Mouse (Mus musculus) forebrain, embryonic 15.5 days (tissue): ENCODE measurements at regions not wholly inside any gene's neighbourhood (a gene's known extent, or its start where the extent isn't known, plus 50 kb on each side); places are given as distances from the start of the nearest gene placed in this dataset.
A peak's percentile ranks its signal among the peaks of the same experiment; 100 is the strongest.

Experiments
- ATAC-seq: fragments of 200-750 bp; cut with Nextera tagmentation; replicated peaks from 2 replicates; pipeline ENCODE4 v1.8.0; 2017; ENCODE audit warnings: mild to moderate bottlenecking, moderate TSS enrichment, moderate library complexity
- H3K27ac ChIP-seq: fragments of 300-500 bp; sonication (generic); replicated peaks from 2 replicates; pipeline ENCODE4 v1.5.1; 2015; ENCODE audit warnings: mild to moderate bottlenecking, inconsistent platforms
- H3K27me3 ChIP-seq: fragments of 300-500 bp; sonication (generic); 2 replicates; pipeline ENCODE4 v1.6.1; 2015; ENCODE audit warnings: inconsistent platforms
- H3K36me3 ChIP-seq: fragments of 300-500 bp; sonication (generic); 2 replicates; pipeline ENCODE4 v1.6.1; 2015; ENCODE audit warnings: mild to moderate bottlenecking, inconsistent platforms
- H3K4me1 ChIP-seq: fragments of 300-500 bp; sonication (generic); 2 replicates; pipeline ENCODE4 v1.6.1; 2015; ENCODE audit warnings: inconsistent platforms
- H3K4me2 ChIP-seq: fragments of 300-500 bp; sonication (generic); replicated peaks from 2 replicates; pipeline ENCODE4 v1.6.1; 2015; ENCODE audit warnings: mild to moderate bottlenecking, inconsistent platforms
- H3K4me3 ChIP-seq: fragments of 300-500 bp; sonication (generic); 2 replicates; pipeline ENCODE4 v1.5.1; 2015; ENCODE audit warnings: mild to moderate bottlenecking, inconsistent platforms
- H3K9ac ChIP-seq: fragments of 300-500 bp; sonication (generic); replicated peaks from 2 replicates; pipeline ENCODE4 v1.6.1; 2015; ENCODE audit warnings: mild to moderate bottlenecking, inconsistent platforms
- H3K9me3 ChIP-seq: fragments of 300-500 bp; sonication (generic); 2 replicates; pipeline ENCODE4 v1.6.1; 2016; ENCODE audit warnings: inconsistent platforms
- WGBS: fragments of 180-500 bp; shearing (Covaris S2); methylation state at CpG from one replicate; pipeline ENCODE4 v1.1.7; 2015; ENCODE audit warnings: mixed read lengths; 5-methylcytosine and 5-hydroxymethylcytosine counted together

GRCm38 (mm10) chr6:9685182-9685581 lies 737.0 kb downstream of the Nxph1 start:
- Histone ChIP-seq H3K4me3 (no peak overlapping the region), H3K9ac (no peak overlapping the region), H3K4me1 (no peaks in the 10 kb centered on the region), H3K36me3 (no peaks in the 10 kb centered on the region), H3K9me3 (no peaks in the 10 kb centered on the region), H3K27me3 (no peaks in the 10 kb centered on the region), H3K27ac (no peak overlapping the region), H3K4me2 (no peak overlapping the region)
- no peak for ATAC-seq

GRCm38 (mm10) chr6:9693714-9694113 lies 745.5 kb downstream of the Nxph1 start:
- H3K4me1 ChIP-seq: peaks cover 3% of the 10 kb centered on the region; the same call in 1 of the 2 replicates
- WGBS: 0% methylated on average over 1 of the region's 1 CpGs

GRCm38 (mm10) chr6:9697698-9698097 lies 749.5 kb downstream of the Nxph1 start:
- no peaks in the 10 kb centered on the region for H3K9me3 ChIP-seq
- H3K27me3 ChIP-seq: no peaks in the 10 kb centered on the region
- no peak overlapping the region for H3K9ac ChIP-seq
- H3K4me2 ChIP-seq: no peak overlapping the region
- no peak for ATAC-seq
- H3K4me1 ChIP-seq: peaks cover 3% of the 10 kb centered on the region; the same call in 1 of the 2 replicates
- H3K36me3 ChIP-seq: no peaks in the 10 kb centered on the region
- no peak overlapping the region for H3K27ac ChIP-seq
- WGBS: 26% methylated on average over 1 of the region's 1 CpGs
- no peak overlapping the region for H3K4me3 ChIP-seq

More at GRCm38 (mm10) chr6:9693714-9694113, 745.5 kb downstream of the Nxph1 start:
- no peaks in the 10 kb centered on the region for H3K36me3 ChIP-seq
- no peaks in the 10 kb centered on the region for H3K9me3 ChIP-seq
- no peak overlapping the region for H3K9ac ChIP-seq
- no peaks in the 10 kb centered on the region for H3K27me3 ChIP-seq
- no peak overlapping the region for H3K27ac ChIP-seq
- H3K4me2 ChIP-seq: no peak overlapping the region
- ATAC-seq: 0 out of 2 replicates have a peak, but pooled peaks have one; percentile 29
- no peak overlapping the region for H3K4me3 ChIP-seq

GRCm38 (mm10) chr6:9698193-9698592 lies 750.0 kb downstream of the Nxph1 start:
- ATAC-seq: no peak
- Histone ChIP-seq H3K4me2 (no peak overlapping the region), H3K36me3 (no peaks in the 10 kb centered on the region), H3K4me3 (no peak overlapping the region), H3K4me1 (peaks cover 3% of the 10 kb centered on the region; the same call in 1 of the 2 replicates), H3K9ac (no peak overlapping the region), H3K27me3 (no peaks in the 10 kb centered on the region), H3K9me3 (no peaks in the 10 kb centered on the region), H3K27ac (no peak overlapping the region)
- WGBS: 22% methylated on average over 1 of the region's 1 CpGs
